Mouse (Mus musculus) kidney, adult 2 months (tissue): ENCODE measurements around the gene Notch4. TPM values are rescaled to one million over a fixed set of nuclear protein-coding genes. Genes with fewer than 3 reads are reported as not detected.
A peak's percentile ranks its signal among the peaks of the same experiment; 100 is the strongest.

Experiments used
- DNase-seq: peaks from one replicate; pipeline ENCODE4 v3.0.0; 2021
- H3K27ac ChIP-seq: fragments of 200-500 bp; 2 replicates; pipeline ENCODE4 v1.5.1; 2012; ENCODE audit warnings: low read depth, low read length, control low read depth, inconsistent platforms; ENCODE audit not compliant: insufficient read depth
- H3K27me3 ChIP-seq: fragments of 200-500 bp; replicated peaks from 2 replicates; pipeline ENCODE4 v1.6.1; 2012; ENCODE audit warnings: mild to moderate bottlenecking, moderate library complexity, low read length, inconsistent platforms; ENCODE audit not compliant: control insufficient read depth, insufficient read depth
- H3K36me3 ChIP-seq: fragments of 200-500 bp; 2 replicates; pipeline ENCODE4 v1.6.1; 2012; ENCODE audit warnings: mild to moderate bottlenecking, moderate library complexity, low read length, inconsistent platforms; ENCODE audit not compliant: control insufficient read depth, insufficient read depth
- H3K4me1 ChIP-seq: fragments of 200-500 bp; 2 replicates; pipeline ENCODE4 v1.6.1; 2011; ENCODE audit warnings: low read length; ENCODE audit not compliant: control insufficient read depth, insufficient read depth
- H3K4me3 ChIP-seq: fragments of 200-500 bp; 2 replicates; pipeline ENCODE4 v1.5.1; 2011; ENCODE audit warnings: mild to moderate bottlenecking, low read depth, low read length, control low read depth; ENCODE audit not compliant: insufficient read depth
- CTCF ChIP-seq: fragments of 200-500 bp; conservative IDR thresholded peaks from 2 replicates; pipeline ENCODE4 v1.5.1; 2011; ENCODE audit warnings: low read depth, mild to moderate bottlenecking, control low read depth, low read length, moderate library complexity, mixed read lengths; ENCODE audit not compliant: insufficient read depth, insufficient read length
- POLR2A ChIP-seq: fragments of 200-500 bp; IDR thresholded peaks from one replicate; pipeline ENCODE4 v1.6.1; 2011; ENCODE audit warnings: low read depth, low read length, control low read depth
- WGBS: fragments of 180-500 bp; shearing (Covaris S2); methylation state at CpG from one replicate; pipeline ENCODE4 v1.1.7; 2018; 5-methylcytosine and 5-hydroxymethylcytosine counted together
- polyA plus RNA-seq: library from polyadenylated mRNA; depleted of rRNA; stranded (reverse); fragments of >200 nt; gene quantifications from 2 replicates; pipeline ENCODE4 v1.2.3, GENCODE M21; 2012

The Notch4 gene
- polyA plus RNA-seq, 1 experiment: 14.4 TPM

- 92% methylated on average over 8 of the region's 8 CpGs for WGBS
- H3K4me1 ChIP-seq: peaks cover 5% of the 10 kb centered on the region; the same call in 1 of the 2 replicates
- no peaks in the 10 kb centered on the region for H3K36me3 ChIP-seq
- TF ChIP-seq CTCF (no peak), POLR2A (no peak)
- no peak overlapping the region for H3K4me3 ChIP-seq
- no peak for DNase-seq
- H3K27ac ChIP-seq: no peak overlapping the region
- no peaks in the 10 kb centered on the region for H3K27me3 ChIP-seq
Observed at GRCm38 (mm10) chr17:34585121-34585520, 21.1 kb downstream of the Notch4 start.

GRCm38 (mm10) chr17:34585877-34586771 is 22.1 kb downstream of the Notch4 start:
- no peak overlapping the region for H3K27ac ChIP-seq
- DNase-seq: no peak
- H3K27me3 ChIP-seq: no peaks in the 10 kb centered on the region
- 41% methylated on average over 32 of the region's 32 CpGs for WGBS
- no peaks in the 10 kb centered on the region for H3K36me3 ChIP-seq
- H3K4me3 ChIP-seq: peak overlapping the region; percentile 69; the same call in 1 of the 2 replicates
- TF ChIP-seq POLR2A: no peak
- TF ChIP-seq CTCF: no peak
- peaks cover 9% of the 10 kb centered on the region; the same call in 1 of the 2 replicates for H3K4me1 ChIP-seq

- under 1% methylated on average over 38 of the region's 38 CpGs for WGBS
- peak; percentile 88 for DNase-seq
- TF ChIP-seq POLR2A (no peak), CTCF (no peak)
- no peaks in the 10 kb centered on the region for H3K27me3 ChIP-seq
- peaks cover 12% of the 10 kb centered on the region; the same call in 1 of the 2 replicates for H3K4me1 ChIP-seq
- H3K4me3 ChIP-seq: peak overlapping the region; percentile 69
- peak overlapping the region; percentile 93 for H3K27ac ChIP-seq
- no peaks in the 10 kb centered on the region for H3K36me3 ChIP-seq
Observed at GRCm38 (mm10) chr17:34586796-34587422, 22.8 kb downstream of the Notch4 start.

GRCm38 (mm10) chr17:34587423-34587811 is 23.3 kb downstream of the Notch4 start:
- peak; percentile 99 for DNase-seq
- under 1% methylated on average over 50 of the region's 50 CpGs for WGBS
- TF ChIP-seq POLR2A (peak; percentile 86), CTCF (no peak)
- Histone ChIP-seq H3K36me3 (no peaks in the 10 kb centered on the region), H3K27me3 (no peaks in the 10 kb centered on the region), H3K27ac (peak overlapping the region; percentile 93), H3K4me1 (peaks cover 12% of the 10 kb centered on the region; the same call in 1 of the 2 replicates), H3K4me3 (peak overlapping the region; percentile 69)

- no peaks in the 10 kb centered on the region for H3K36me3 ChIP-seq
- H3K4me1 ChIP-seq: peaks cover 12% of the 10 kb centered on the region; the same call in 1 of the 2 replicates
- WGBS: 2% methylated on average over 19 of the region's 19 CpGs
- peak overlapping the region; percentile 69 for H3K4me3 ChIP-seq
- DNase-seq: no peak
- no peaks in the 10 kb centered on the region for H3K27me3 ChIP-seq
- TF ChIP-seq POLR2A (no peak), CTCF (no peak)
- H3K27ac ChIP-seq: peak overlapping the region; percentile 79
Observed at GRCm38 (mm10) chr17:34587814-34588213, 23.7 kb downstream of the Notch4 start.

- no peaks in the 10 kb centered on the region for H3K27me3 ChIP-seq
- no peak overlapping the region for H3K27ac ChIP-seq
- TF ChIP-seq POLR2A: no peak
- DNase-seq: no peak
- no peaks in the 10 kb centered on the region for H3K36me3 ChIP-seq
- H3K4me3 ChIP-seq: no peak overlapping the region
- WGBS: 79% methylated on average over 3 of the region's 3 CpGs
- H3K4me1 ChIP-seq: peaks cover 14% of the 10 kb centered on the region
Observed at GRCm38 (mm10) chr17:34588767-34589166, 24.7 kb downstream of the Notch4 start.

- H3K4me1 ChIP-seq: peaks cover 16% of the 10 kb centered on the region
- 41% methylated on average over 7 of the region's 7 CpGs for WGBS
Observed at GRCm38 (mm10) chr17:34589206-34589605, 25.1 kb downstream of the Notch4 start.

More at GRCm38 (mm10) chr17:34589206-34589605, 25.1 kb downstream of the Notch4 start:
- H3K4me3 ChIP-seq: peak overlapping the region; percentile 13; the same call in 1 of the 2 replicates
- no peaks in the 10 kb centered on the region for H3K27me3 ChIP-seq
- no peak for DNase-seq
- peak overlapping the region; percentile 61; the same call in 1 of the 2 replicates for H3K27ac ChIP-seq
- TF ChIP-seq POLR2A: no peak
- no peak for TF ChIP-seq CTCF
- H3K36me3 ChIP-seq: no peaks in the 10 kb centered on the region; the same call in 1 of the 2 replicates
